Mouse (Mus musculus): Measurements from ENCODE around the gene Olfr649. TPM values are rescaled to one million over a fixed set of nuclear protein-coding genes. Genes with fewer than 3 reads are reported as not detected.

Olfr649 gene
- polyA plus RNA-seq, 1 experiment from 2014 or later = not detected

GRCm38 (mm10) chr7:104150456-104150855 is 45.3 kb downstream of the Olfr649 start, which contains the start of gene Ubqlnl:
Gene Ubqlnl, minus strand, starts transcription at chr7:104150556.
- no peak within 1 kb of the TSS for H3K4me2 ChIP-seq (ENCODE audit: low read length)
- ATAC-seq (replicated peaks; ENCODE audit: low FRiP score, low TSS enrichment, low read depth) (no peak), DNase-seq (ENCODE audit: low spot score) (no peak)
- no peaks in the 10 kb centered on the region for H3K27me3 ChIP-seq (replicated peaks; ENCODE audit: control insufficient read depth, insufficient read depth, low read length)
- no peak within 1 kb of the TSS for H3K4me3 ChIP-seq (ENCODE audit: low read depth, low read length)
- H3K9ac ChIP-seq (ENCODE audit: low read length) = no peak within 1 kb of the TSS
- no peak within 1 kb of the TSS for H3K27ac ChIP-seq (ENCODE audit: low read depth)
- H3K36me3 ChIP-seq (ENCODE audit: control insufficient read depth, insufficient read depth, low read length) = no peaks in the 10 kb centered on the region
- 93% methylated on average over 2 of the region's 2 CpGs for WGBS
- no peaks in the 10 kb centered on the region for H3K4me1 ChIP-seq (replicated peaks; ENCODE audit: control insufficient read depth, insufficient read depth, low read length)
- H3K9me3 ChIP-seq (ENCODE audit: control insufficient read depth, low read length) = no peaks in the 10 kb centered on the region

- Histone ChIP-seq H3K4me1 (replicated peaks; ENCODE audit: control insufficient read depth, insufficient read depth, low read length) (no peaks in the 10 kb centered on the region), H3K27ac (ENCODE audit: low read depth) (no peak within 1 kb of the TSS), H3K27me3 (replicated peaks; ENCODE audit: control insufficient read depth, insufficient read depth, low read length) (no peaks in the 10 kb centered on the region), H3K9ac (ENCODE audit: low read length) (no peak within 1 kb of the TSS), H3K36me3 (ENCODE audit: control insufficient read depth, insufficient read depth, low read length) (no peaks in the 10 kb centered on the region), H3K4me2 (ENCODE audit: low read length) (no peak within 1 kb of the TSS), H3K9me3 (ENCODE audit: control insufficient read depth, low read length) (no peaks in the 10 kb centered on the region), H3K4me3 (ENCODE audit: low read depth, low read length) (no peak within 1 kb of the TSS)
- ATAC-seq (replicated peaks; ENCODE audit: low FRiP score, low TSS enrichment, low read depth) (no peak), DNase-seq (ENCODE audit: low spot score) (no peak)
- WGBS = 75% methylated on average over 3 of the region's 3 CpGs
These were observed 52.6 kb downstream of the Olfr649 start, which contains the start of gene Ubqln3 for GRCm38 (mm10) chr7:104143179-104143578. Gene Ubqln3, minus strand, starts transcription at chr7:104143279.

Other genes with a start within 250 kb of the Olfr649 start
- gene Olfr635, start 224.8 kb downstream of the Olfr649 start, polyA plus RNA-seq (2014; fragmentation: Nextera tagmentation; extraction: Ambion mirVana) = not detected in 2 replicates
- not detected in 2 replicates for gene Olfr638, start 197.2 kb downstream of the Olfr649 start, polyA plus RNA-seq (2014; fragmentation: Nextera tagmentation; extraction: Ambion mirVana)
- gene Olfr639, start 178.7 kb downstream of the Olfr649 start, polyA plus RNA-seq (2014; fragmentation: Nextera tagmentation; extraction: Ambion mirVana) = 0.04 TPM in 1 of 2 replicates, not detected in the other
- not detected in 2 replicates for gene Olfr640, start 170.4 kb downstream of the Olfr649 start, polyA plus RNA-seq (2014; fragmentation: Nextera tagmentation; extraction: Ambion mirVana)
- not detected in 2 replicates for gene Olfr641, start 160.5 kb downstream of the Olfr649 start, polyA plus RNA-seq (2014; fragmentation: Nextera tagmentation; extraction: Ambion mirVana)
- not detected in 2 replicates for gene Olfr642, start 143.3 kb downstream of the Olfr649 start, polyA plus RNA-seq (2014; fragmentation: Nextera tagmentation; extraction: Ambion mirVana)
- not detected in 2 replicates for gene 4930516K23Rik, start 134.5 kb downstream of the Olfr649 start, polyA plus RNA-seq (2014; fragmentation: Nextera tagmentation; extraction: Ambion mirVana)
- not detected in 2 replicates for gene Olfr644, start 124.1 kb downstream of the Olfr649 start, polyA plus RNA-seq (2014; fragmentation: Nextera tagmentation; extraction: Ambion mirVana)
- not detected in 2 replicates for gene Olfr645, start 110.5 kb downstream of the Olfr649 start, polyA plus RNA-seq (2014; fragmentation: Nextera tagmentation; extraction: Ambion mirVana)
- gene Olfr646, start 91.1 kb downstream of the Olfr649 start, polyA plus RNA-seq (2014; fragmentation: Nextera tagmentation; extraction: Ambion mirVana) = not detected in 2 replicates
- not detected in 2 replicates for gene Ubqln5, start 66.2 kb downstream of the Olfr649 start, polyA plus RNA-seq (2014; fragmentation: Nextera tagmentation; extraction: Ambion mirVana)
- not detected in 2 replicates for gene Olfr643, start 58.6 kb downstream of the Olfr649 start, polyA plus RNA-seq (2014; fragmentation: Nextera tagmentation; extraction: Ambion mirVana)
- not detected in 2 replicates for gene Ubqln3, start 52.7 kb downstream of the Olfr649 start, polyA plus RNA-seq (2014; fragmentation: Nextera tagmentation; extraction: Ambion mirVana)
- not detected in 2 replicates for gene Ubqlnl, start 45.4 kb downstream of the Olfr649 start, polyA plus RNA-seq (2014; fragmentation: Nextera tagmentation; extraction: Ambion mirVana)
- not detected in 2 replicates for gene Olfm5, start 31.2 kb downstream of the Olfr649 start, polyA plus RNA-seq (2014; fragmentation: Nextera tagmentation; extraction: Ambion mirVana)
- gene Olfr648, start 12.6 kb downstream of the Olfr649 start, polyA plus RNA-seq (2014; fragmentation: Nextera tagmentation; extraction: Ambion mirVana) = 0.32 and 0.36 TPM in 2 replicates
- 1.6 TPM in 2 replicates for gene Trim6, start 22.8 kb upstream of the Olfr649 start, polyA plus RNA-seq (2014; fragmentation: Nextera tagmentation; extraction: Ambion mirVana)
- 1.5 and 1.9 TPM in 2 replicates for gene Trim34a, start 48.5 kb upstream of the Olfr649 start, polyA plus RNA-seq (2014; fragmentation: Nextera tagmentation; extraction: Ambion mirVana)
- 0.12 and 0.31 TPM in 2 replicates for gene Trim5, start 92.1 kb upstream of the Olfr649 start, polyA plus RNA-seq (2014; fragmentation: Nextera tagmentation; extraction: Ambion mirVana)
- 3.7 and 5.2 TPM in 2 replicates for gene Trim12a, start 119.5 kb upstream of the Olfr649 start, polyA plus RNA-seq (2014; fragmentation: Nextera tagmentation; extraction: Ambion mirVana)
- gene Trim34b, start 133.5 kb upstream of the Olfr649 start, polyA plus RNA-seq (2014; fragmentation: Nextera tagmentation; extraction: Ambion mirVana) = not detected in 2 replicates
- 1.6 TPM in 2 replicates for gene Trim12c, start 157.4 kb upstream of the Olfr649 start, polyA plus RNA-seq (2014; fragmentation: Nextera tagmentation; extraction: Ambion mirVana)
- 0.09 and 0.14 TPM in 2 replicates for gene Trim30b, start 173.9 kb upstream of the Olfr649 start, polyA plus RNA-seq (2014; fragmentation: Nextera tagmentation; extraction: Ambion mirVana)
- 0.16 and 0.20 TPM in 2 replicates for gene Trim30c, start 204.9 kb upstream of the Olfr649 start, polyA plus RNA-seq (2014; fragmentation: Nextera tagmentation; extraction: Ambion mirVana)

Measured in intestine, embryonic 14.5 days (tissue).